Mouse (Mus musculus) heart, adult 9 months (tissue): Measurements from ENCODE around the gene Fbln1.

Source experiments
- DNase-seq, 2 experiments: peaks; one replicate each; pipeline ENCODE4 v3.0.0; 2022; ENCODE audit warnings: low spot score in 2 of 2

Gene Fbln1

DNA sequence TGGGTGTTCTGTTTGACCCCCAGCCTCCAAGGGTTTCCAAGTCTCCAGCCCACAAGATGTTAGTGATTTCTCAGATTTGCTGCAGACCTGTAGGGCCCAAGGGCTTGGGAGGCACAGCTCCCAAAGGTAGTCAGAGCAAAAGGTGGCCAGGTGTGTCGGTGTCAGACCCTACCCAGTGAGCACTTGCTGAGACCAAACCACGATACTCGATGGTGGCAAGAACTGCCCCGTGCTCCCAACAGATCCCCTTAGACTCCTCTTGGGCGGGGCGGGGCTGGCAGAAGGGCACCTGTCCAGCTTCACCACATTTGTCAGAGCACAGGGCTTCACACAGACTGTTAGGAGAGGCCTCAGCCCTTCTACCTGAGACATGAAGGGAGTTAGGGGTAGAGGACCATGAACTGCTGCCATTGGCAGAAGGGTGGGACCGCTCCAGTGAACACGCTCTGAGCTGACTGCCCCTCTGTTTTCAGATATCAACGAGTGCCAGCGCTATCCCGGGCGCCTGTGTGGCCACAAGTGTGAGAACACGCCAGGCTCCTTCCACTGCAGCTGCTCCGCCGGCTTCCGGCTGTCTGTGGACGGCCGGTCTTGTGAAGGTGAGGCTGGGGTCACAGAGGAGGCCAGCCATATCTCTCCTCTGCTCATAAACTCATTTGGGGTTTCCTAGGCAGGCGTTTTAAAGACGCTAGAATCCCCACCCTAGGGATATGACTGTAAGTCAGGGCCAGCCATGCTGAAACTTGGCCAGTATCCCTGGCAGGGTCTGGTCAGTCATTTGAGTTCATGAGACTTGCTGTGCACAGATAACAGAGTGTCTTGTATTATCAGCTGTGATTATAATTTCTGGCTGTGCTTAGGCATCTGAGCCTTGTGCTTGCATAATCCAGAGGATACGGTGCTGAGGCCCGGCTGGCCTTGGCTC is 33.3 kb downstream of the Fbln1 start:
- peak; percentile 85 to 86 for DNase-seq

DNA sequence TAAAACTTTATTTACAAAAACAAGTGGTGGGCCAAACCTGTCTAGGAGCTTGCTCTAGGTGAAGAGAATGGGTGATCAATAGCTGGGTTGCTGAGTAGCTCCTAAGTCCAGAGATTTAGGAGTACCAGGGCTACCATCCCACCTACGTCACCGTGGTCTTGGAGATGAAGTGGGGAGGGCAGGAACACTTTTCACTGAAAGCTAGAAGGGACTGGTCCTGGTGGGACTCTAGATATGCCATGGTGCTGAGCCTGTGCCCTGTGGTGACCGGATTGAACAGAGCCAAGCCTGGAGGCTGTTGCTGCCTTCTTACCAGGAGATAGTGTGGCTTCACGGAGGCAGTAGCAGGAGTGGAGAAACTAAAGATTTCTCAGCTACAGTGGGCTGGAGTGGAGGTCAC is 34.3 kb downstream of the Fbln1 start:
- DNase-seq = no peak

DNA sequence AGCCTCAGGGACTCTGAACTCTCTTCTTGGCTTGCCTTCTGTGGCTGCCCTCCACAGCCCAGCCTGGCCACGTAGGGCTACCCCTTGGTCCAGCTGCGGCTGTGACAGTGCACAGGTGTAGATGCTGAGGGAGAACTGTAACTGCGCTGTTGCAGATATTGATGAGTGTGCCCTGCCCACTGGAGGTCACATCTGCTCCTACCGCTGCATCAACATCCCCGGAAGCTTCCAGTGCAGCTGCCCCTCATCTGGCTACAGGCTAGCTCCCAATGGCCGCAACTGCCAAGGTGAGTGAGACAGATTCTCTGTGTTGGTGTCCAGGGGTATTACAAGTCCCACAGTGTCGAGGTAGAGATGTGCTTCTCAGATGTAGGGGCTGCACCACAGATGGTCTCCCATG is 36.1 kb downstream of the Fbln1 start:
- DNase-seq = no peak

DNA sequence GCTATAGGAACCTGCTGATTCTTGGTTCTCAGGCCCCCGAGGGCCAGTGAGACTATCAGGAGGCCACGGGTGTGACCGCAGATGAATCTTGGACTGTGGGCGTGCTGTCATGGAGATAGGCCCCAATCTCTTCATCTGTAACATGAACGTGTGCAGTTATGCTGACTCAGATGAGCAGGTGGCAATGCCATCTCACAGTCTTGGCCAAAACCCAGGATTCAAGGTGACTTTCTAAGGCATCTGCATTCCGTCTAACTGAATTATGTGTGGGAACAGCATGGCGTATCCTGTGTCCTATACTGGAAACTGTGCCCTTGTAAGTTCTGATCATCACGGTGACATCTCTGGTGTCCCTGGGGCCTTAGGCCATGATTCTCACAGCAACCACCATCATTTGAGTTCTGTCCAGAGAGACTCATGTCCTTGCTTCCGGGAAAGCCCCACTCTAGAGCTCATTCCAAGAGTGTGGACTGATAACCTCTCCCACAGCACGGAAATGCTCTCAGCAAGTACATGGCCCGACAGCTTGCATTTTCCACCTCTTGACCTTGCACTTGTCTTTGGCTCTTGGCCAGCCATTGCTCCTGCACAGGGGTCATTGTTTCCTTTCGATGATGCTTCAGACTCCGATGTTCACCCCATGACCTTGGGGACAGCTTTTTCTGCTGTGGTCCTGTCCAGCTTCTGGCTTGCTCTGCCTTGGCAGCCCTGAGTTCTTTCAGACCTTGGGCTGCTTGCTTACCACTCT is 38.8 kb downstream of the Fbln1 start:
- DNase-seq = peak in 1 of 2 experiments; percentile 41

DNA sequence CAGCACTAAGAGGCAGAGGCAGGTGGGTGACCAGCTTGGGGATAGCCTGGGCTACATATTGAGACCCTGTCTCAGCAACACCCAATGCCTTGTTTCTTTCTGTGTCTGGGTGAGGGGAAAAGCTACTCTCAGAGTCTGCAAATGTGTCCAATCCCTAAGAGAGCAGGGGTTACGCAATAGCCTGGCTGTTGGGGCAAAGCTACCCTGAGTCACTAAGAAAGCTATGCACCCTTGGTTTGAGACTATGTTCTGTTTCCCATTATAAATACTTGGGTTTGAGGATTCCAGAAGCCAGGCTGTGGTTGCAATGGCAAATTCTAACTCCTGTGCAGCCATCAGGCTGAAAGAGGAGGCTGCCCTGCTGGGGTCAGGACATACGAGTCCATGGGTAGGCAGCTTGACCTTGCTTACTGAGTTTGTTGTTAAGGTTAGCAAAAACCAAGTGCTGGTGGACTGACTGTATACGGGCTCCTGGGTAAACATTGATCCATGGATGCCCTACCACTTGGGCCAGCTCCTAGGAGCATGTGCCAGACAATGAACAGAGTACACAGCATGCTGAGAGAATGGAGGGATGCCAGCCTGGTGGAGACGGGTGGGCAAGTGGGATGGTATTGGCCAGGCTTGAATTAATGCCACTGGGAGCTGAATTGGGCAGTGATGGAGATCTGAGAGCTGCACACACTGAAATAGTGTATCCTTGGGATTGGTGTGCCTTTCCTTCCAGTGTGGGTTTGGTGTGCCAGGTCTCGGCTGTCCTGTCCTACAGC is 39.7 kb downstream of the Fbln1 start:
- peak; percentile 58 to 68 for DNase-seq

DNA sequence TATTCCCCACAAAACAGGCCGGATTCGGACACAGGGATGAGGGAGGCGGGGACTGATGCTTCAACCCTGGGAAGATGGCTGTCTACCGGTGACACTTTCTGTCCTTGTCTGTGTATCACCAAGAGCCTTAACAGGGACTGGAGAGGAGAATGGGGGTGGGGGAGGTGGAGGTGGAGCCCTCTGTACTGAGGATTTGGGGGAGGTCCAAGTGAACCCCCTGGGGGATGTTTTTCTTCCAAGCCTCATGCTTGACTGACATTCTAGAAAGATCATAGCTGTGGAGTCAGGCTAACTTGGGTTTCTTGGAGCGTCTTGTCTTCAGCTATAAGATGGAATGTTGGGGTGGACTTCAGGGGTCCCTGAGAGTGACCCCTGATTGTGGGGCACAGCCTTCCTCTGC is 40.3 kb downstream of the Fbln1 start:
- peak in 1 of 2 experiments; percentile 32 for DNase-seq

DNA sequence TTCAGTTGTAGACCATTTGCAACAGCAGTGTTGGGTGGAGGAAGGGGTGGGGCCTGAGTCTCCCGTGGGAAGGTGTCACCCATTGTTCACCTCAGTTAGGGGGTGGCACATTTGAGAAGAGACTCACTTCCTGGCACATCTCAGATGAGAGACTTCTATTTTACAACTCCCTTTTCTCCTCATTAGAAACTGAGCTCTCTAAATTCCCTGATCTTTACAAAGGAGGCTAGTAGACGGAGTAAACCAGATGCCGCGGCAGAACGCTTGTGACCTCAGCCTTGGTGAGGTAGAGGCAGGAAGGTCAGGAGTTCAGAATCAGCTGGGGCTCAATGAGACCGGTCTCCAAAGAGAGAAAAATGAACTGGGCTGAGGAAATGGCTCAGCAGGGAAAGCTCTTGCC is 41.2 kb downstream of the Fbln1 start:
- no peak for DNase-seq

DNA sequence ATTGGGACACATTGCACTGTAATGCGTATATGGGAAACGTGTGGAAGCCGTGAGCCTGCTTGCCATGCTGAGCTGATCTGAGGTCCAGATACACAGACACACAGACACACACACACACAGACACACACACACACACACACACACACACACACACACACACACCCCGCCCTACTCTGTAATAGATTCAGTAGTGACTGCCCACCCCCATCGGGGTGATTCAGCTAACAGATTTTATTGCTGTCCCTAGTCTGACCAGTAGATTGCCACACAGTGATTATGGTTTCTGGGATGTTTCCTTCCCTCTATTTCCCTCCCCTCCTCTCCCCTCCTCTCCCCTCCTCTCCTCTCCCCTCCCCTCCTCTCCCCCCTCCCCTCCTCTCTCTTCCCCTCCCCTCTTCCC is 42.6 kb downstream of the Fbln1 start:
- DNase-seq = no peak

DNA sequence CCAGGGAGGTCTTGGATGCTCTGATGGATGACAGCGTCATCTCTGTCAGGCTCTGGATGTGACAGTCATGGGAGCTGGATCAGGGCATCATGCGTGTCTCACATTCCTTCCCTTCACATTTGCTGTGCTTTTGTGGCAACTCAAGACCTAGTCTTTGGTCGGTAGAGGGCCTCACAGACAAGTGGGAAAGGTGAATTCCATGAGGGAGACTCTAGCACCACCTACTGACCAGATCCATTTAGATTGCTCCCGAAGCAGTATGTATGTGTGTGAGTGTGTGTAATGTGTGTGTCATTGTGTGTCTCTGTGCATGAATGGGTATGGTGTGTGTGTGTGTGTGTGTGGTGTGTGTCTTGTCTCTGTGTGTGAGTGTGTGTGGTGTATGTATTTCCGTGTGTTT is 43.5 kb downstream of the Fbln1 start:
- peak; percentile 30 to 60 for DNase-seq

DNA sequence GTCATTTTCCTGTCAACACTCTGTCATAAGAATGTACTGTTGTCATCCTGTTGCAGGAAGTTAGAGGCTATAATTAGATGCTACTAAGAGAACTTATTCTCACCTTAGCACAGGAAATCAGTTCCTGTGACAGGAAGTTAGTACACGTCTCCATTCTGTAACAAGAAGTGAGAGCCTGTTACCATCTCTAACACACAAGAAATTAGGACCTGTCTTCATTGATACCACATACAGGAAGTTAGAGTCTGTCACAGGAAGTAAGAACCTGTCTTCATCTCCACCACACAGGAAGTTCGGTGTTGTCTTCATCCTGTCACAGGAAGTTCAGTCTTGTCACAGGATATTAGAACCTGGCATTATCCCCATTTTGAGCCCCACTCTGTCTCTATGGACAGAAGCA is 44.7 kb downstream of the Fbln1 start:
- no peak for DNase-seq

DNA sequence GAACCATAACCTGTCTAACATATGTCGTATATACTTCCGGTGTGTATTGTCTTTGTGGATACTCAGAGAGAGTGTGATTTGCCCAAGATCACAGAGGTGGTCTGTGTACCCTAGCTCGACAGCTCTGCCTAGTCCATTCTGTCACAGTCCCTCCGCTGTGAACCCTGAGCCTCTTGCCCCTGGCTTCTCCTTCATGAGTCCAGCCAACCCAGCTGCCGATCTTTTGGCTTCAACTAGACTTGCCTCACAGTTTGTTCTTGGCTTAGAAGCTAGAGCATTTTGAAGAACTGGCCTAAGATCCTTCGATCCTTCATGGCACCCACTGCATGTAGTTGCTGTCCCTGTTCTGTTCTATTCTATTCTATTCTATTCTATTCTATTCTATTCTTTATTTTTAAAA is 46.7 kb downstream of the Fbln1 start:
- peak; percentile 39 to 53 for DNase-seq

DNA sequence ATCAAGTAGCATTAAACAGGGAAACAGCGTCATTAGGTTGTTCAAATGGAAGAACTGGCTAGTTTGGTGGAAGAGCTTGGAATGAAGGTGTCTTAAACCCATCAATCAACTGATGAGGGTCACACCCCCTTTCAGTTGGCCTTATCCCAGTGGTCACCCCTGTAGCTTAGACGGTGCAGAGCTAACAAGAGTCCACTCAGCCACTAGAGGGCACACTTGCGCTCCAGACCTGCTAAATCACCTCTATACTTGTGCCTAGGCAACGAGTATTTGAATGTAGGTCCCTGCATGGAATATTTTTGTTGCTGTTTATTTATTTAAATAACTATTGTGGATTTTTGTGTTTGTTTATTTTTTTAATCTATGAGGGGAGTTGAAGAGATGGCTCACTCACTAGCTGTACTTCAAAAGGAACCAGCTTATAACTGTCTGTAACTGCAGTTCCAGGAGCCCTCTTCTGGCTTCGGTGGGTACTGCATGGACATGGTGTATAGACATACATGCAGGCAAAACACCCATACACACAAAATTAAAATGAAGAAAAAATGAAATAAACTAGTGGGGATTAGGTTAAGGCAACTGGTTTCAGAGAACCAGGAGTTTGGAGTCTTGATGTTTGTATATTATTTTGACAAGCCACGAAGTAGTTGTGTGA is 52.2 kb downstream of the Fbln1 start:
- no peak for DNase-seq

DNA sequence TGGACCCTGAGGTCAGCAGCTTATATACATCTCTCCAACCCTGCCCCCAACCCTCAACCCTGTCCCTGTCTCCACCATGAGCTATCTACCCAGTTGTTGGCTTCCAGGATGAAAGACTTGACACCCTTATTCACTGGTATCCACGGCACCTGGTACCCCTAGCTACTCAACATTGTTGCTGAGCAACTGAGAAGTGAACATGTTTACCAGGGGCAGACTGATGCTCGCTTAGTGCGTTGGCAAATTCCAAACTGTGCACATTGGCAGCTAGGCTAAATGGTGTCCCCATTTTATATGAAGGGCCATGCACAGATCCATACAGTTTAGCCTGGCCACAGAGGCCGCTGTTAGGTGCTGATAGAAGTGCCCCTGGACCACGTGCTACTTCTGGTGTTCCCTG is 57.1 kb downstream of the Fbln1 start:
- DNase-seq = no peak

DNA sequence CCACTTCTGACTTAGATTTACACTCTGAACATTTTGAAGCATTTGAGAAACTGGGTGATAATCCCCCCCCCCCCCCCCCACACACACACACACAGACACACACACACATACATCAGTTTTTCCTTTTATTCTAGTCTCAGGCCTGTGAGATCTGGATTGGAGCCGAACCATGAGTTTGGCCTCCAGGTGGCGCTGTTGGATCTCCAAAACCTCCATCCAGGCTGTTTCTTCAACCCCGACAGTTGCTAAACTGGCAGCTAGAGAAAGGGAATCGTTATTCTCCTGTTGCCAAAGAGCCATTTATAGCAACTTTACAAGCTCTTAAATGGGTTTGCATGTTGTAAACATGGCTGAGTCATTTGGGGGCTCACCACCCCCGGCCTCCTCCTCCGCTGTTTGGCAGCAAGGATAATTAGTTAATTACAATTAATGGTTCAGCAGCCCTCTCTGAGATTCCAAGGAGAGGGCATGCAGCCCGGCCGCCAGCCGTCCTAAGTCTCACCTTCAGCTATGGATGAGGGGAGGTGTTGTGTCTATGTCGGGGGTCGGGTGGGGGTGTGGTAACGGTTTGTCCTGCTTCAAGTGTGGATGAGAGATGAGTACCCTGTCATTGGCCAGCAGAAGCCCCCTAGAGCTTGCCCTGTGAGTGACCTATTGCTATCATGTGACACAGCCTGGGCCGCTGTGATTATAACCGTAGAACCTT is 61.1 kb downstream of the Fbln1 start:
- DNase-seq = peak in 1 of 2 experiments; percentile 59

DNA sequence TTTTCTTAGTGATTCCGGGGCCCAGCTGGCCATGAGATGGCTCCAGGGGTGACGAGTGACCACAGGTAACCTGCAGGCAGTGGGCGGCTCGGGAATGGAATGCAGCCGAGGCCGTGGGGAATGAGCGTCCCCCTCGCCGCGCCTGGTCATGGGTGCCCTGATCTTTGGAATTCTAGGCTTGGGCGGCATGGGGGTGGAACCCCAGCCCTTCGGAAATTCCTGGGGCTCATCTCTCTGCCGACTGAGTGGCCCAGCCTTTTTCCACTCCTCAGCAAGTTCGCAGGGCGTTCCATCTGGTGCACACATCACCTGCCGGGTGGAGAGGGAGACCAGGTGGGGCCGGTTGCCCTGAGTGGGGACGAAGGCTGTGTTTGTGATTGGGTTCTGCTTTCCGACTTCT is 62.1 kb downstream of the Fbln1 start:
- no peak for DNase-seq

DNA sequence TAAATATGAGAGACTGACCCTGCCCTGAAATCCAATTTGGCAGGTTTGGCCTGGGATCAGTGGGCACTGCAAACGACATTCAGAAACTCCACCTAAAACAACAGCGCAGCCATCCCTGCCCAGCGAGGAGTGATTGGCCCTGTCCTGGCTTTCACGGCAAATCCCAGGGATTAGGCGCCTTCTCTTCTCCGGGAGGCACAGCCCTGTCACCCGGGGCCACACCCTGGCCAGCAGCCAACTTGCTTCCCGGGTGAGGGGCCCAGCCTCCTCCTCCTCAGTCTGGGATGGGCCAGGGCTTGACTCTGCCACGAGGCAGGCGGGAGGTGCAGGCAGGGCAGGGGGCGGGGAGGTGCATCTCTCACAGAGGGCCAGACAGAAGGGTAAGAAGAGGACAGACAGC is 67.2 kb downstream of the Fbln1 start:
- no peak for DNase-seq

DNA sequence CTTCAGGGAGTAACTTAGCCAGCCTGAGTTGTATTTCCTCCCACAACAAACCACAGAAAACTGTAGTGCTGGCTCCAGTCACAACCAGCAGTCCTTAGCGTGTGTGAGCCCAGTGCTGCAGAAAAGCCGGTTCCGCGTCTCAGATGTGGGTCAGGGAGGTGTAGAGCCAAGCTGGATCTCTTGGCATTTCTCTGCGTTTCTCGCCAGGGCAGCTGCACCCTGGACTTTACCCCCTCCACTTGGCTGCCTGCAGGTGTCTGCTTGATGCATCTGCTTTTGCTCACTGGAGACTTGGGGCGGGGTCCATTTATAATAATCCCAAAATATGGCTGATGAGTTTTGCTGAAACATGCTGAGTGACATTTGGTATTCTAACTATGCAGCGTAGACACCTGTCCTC is 71.5 kb downstream of the Fbln1 start:
- no peak for DNase-seq

DNA sequence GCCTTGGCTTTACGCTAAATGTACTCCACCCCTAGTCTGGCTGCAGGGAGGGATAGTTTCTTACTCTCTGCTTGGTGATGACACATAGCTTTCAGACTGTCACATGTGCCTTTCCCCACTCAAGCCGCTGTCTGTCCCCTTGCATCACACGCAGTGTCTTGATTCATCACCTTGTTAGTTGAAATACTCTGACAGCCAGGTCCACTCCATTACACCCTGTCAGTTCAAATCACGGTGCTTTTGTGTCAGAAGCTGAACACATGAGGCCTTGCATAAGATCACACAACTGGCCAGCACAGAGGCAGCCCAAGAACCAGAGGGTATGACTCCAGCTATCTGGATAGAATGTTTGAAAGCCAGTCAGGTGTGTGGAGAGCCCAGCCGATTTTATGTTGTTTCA is 73.2 kb downstream of the Fbln1 start:
- no peak for DNase-seq

DNA sequence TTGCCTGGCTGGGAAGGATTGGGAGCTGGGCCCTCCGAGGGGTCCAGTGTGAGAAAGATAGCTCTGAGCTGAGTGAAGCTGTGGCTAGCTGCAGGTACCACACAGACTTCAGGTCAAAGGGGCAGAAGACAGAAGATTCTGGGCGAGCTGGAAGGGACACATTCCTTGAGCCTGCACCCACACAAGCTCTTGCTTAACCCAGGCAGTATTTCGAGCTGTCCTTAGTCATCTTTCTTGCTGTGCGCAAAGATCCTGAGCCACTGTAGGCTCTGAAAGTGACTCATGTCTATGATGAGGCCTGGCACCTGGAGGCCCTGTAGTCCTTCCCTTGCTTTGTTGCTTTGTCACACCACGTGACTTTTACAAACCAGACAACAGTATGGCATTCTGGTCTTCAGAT is 76.3 kb downstream of the Fbln1 start:
- no peak for DNase-seq

DNA sequence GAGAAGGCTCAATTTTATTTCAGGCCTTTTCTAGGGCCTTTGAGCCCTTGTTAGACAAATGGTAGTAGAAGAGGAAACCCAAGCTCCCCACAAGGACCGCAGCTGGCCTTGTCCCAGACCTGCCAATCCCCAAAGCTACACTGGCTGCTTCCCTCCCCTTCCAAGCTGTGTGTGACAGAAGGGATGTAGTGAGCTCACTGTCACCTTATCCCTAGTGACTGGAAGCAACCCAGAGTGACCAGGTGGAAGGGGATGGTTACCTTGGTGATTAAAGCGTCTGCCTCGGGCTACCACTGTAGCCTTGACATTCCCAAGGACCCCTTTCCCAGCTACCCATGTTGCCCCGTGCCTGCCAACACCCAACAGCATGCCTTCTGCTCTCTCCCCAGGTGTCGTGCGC is 78.9 kb downstream of the Fbln1 start:
- DNase-seq = no peak

DNA sequence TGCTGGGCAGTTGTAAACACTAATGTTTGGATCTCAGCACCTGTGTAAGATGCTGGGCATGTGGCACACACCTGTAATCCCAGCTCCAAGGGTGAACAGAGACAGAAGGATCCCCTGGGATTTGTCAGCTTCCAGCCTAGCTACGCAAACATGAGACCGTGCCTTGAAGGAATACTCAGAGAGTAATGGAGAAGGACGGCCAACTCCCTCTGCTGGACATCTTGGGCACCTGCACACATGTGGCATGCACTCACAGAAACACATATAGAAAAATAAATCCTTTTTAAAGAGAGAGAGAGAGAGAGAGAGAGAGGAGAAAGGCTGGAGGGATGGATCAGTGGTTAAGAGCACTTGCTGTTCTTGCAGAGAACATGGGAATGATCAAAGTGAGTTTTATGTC is 88.9 kb downstream of the Fbln1 start:
- DNase-seq = no peak
